Mouse (Mus musculus) midbrain, embryonic 14.5 days (tissue): ENCODE results near the gene Syne3. TPM values are rescaled to one million over a fixed set of nuclear protein-coding genes. Genes with fewer than 3 reads are reported as not detected.
A peak's percentile ranks its signal among the peaks of the same experiment; 100 is the strongest.

ENCODE experiments used
- ATAC-seq: fragments of 200-750 bp; cut with Nextera tagmentation; 2 replicates; pipeline ENCODE4 v1.8.0; 2017; ENCODE audit warnings: moderate number of reproducible peaks, moderate library complexity; ENCODE audit not compliant: low FRiP score, low TSS enrichment
- DNase-seq: peaks from one replicate; pipeline ENCODE4 v3.0.0-alpha.2; 2015
- H3K27ac ChIP-seq: fragments of 300-500 bp; sonication (generic); replicated peaks from 2 replicates; pipeline ENCODE4 v1.5.1; 2014; ENCODE audit warnings: mild to moderate bottlenecking, low read depth, low read length, moderate library complexity
- H3K27me3 ChIP-seq: fragments of 300-500 bp; sonication (generic); 2 replicates; pipeline ENCODE4 v1.6.1; 2014; ENCODE audit warnings: low read length, control low read depth, mixed read lengths; ENCODE audit not compliant: control insufficient read depth, insufficient read depth
- H3K36me3 ChIP-seq: fragments of 300-500 bp; sonication (generic); 2 replicates; pipeline ENCODE4 v1.6.1; 2014; ENCODE audit warnings: low read length, control low read depth; ENCODE audit not compliant: control insufficient read depth, insufficient read depth
- H3K4me1 ChIP-seq: fragments of 300-500 bp; sonication (generic); 2 replicates; pipeline ENCODE4 v1.6.1; 2014; ENCODE audit warnings: mild to moderate bottlenecking, antibody characterized with exemption, low read length, control low read depth; ENCODE audit not compliant: control insufficient read depth, insufficient read depth
- H3K4me2 ChIP-seq: fragments of 300-500 bp; sonication (generic); 2 replicates; pipeline ENCODE4 v1.6.1; 2014; ENCODE audit warnings: mild to moderate bottlenecking, low read length, moderate library complexity
- H3K4me3 ChIP-seq: fragments of 300-500 bp; sonication (generic); replicated peaks from 2 replicates; pipeline ENCODE4 v1.5.1; 2014; ENCODE audit warnings: low read depth, low read length
- H3K9ac ChIP-seq: fragments of 300-500 bp; sonication (generic); replicated peaks from 2 replicates; pipeline ENCODE4 v1.6.1; 2014; ENCODE audit warnings: mild to moderate bottlenecking, low read length, moderate library complexity
- H3K9me3 ChIP-seq: fragments of 300-500 bp; sonication (generic); 2 replicates; pipeline ENCODE4 v1.6.1; 2016; ENCODE audit warnings: low read length, control low read depth, mixed read lengths; ENCODE audit not compliant: control insufficient read depth
- WGBS: fragments of 180-500 bp; shearing (Covaris S2); extraction: QIAGEN DNeasy Blood & Tissue Kit; methylation state at CpG from one replicate; pipeline ENCODE4 v1.1.7; 2014; 5-methylcytosine and 5-hydroxymethylcytosine counted together
- polyA plus RNA-seq: library from polyadenylated mRNA; unstranded; fragments of >200 nt; fragmentation: Nextera tagmentation; extraction: Ambion mirVana; gene quantifications from 2 replicates; pipeline ENCODE4 v1.2.1, GENCODE M21; 2014

Syne3 gene
- polyA plus RNA-seq, 1 experiment from 2014 or later = 0.04 TPM

DNA sequence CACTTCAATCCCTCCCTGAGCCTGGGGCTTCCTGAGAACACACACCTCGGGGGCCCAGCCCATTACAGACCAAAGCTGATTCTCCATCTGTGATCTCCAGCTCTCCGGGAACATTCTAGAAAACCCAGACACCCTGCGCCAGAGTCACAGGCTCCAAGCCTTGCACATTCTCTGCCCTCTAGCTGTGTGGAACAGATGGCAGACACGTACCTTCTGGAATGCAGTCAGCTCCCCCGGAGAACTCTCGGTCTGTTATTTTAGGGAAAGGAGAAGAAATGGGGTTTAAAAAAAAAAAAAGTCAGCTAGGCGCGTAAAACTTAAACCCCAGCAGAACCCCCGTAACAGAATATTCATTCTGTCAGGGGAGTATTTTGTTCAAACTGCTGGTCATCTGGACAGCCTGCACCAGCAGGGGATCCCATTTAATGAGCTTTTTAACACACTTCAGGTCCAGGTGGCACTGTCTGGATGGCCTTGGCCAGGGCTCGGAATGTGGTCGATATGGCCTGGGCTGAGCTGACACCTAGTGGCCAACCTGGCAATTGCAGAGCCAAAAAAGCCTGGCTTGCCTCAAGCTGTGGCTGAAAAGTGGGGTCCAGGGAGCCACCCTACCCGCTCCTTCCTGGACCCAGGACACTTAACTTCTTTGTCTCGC lies 70.1 kb downstream of the Syne3 start:
- H3K9me3 ChIP-seq = no peaks in the 10 kb centered on the region
- no peak overlapping the region for H3K4me2 ChIP-seq
- no peaks in the 10 kb centered on the region for H3K27me3 ChIP-seq
- H3K27ac ChIP-seq = no peak overlapping the region
- DNase-seq (peak; percentile 91), ATAC-seq (peak; percentile 82)
- WGBS = 31% methylated on average over 13 of the region's 13 CpGs
- no peaks in the 10 kb centered on the region for H3K36me3 ChIP-seq
- H3K9ac ChIP-seq = no peak overlapping the region
- no peak overlapping the region for H3K4me3 ChIP-seq
- no peaks in the 10 kb centered on the region for H3K4me1 ChIP-seq

DNA sequence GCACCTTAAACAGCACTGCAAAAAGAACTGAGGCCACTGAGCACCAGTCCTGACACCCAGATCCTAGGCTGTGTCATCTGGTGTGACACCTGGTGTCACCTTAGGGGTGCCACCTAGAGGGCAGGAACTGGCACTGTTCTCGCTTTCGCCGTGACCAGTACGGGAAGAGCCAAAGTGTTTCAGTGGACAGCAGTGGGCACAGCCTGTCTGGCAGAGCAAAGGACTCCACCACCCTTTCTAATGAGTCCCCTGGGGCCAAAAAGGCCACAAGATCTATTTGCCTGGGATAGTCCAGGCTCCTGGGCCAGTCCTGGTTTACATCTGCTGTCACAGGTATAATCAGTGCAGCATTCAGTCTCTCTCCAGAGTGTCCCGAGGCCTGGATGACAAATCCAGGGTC lies 70.7 kb downstream of the Syne3 start:
- Histone ChIP-seq H3K9ac (no peak overlapping the region), H3K36me3 (no peaks in the 10 kb centered on the region), H3K4me3 (no peak overlapping the region), H3K4me1 (no peaks in the 10 kb centered on the region), H3K4me2 (no peak overlapping the region), H3K27ac (no peak overlapping the region), H3K9me3 (no peaks in the 10 kb centered on the region), H3K27me3 (no peaks in the 10 kb centered on the region)
- whole genome bisulfite sequencing = 64% methylated on average over 5 of the region's 5 CpGs
- DNase-seq (no peak), ATAC-seq (no peak)

DNA sequence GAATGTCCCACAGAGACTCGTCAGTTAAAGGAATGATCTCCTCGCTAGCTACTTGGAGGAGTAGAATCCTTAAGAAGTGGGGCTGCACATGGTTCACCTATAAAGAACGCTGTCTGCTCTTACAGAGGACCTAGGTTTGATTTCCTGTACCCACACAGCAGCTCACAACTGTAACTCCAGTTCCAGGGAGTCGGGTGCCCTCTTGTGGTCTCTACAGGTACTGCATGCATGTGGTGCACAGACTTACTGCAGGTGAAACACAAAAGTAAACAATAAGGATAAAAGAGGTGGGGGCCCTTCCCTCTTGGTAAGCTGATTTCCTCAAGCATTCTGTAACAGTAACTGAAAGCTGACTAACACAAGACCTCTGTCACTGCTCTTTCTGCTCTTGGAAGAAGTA lies 73.4 kb downstream of the Syne3 start:
- Histone ChIP-seq H3K9me3 (no peaks in the 10 kb centered on the region), H3K4me1 (no peaks in the 10 kb centered on the region), H3K4me3 (no peak overlapping the region), H3K27me3 (no peaks in the 10 kb centered on the region), H3K9ac (no peak overlapping the region), H3K36me3 (no peaks in the 10 kb centered on the region), H3K27ac (no peak overlapping the region), H3K4me2 (no peak overlapping the region)
- DNase-seq (peak; percentile 47), ATAC-seq (no peak)
- WGBS = 77% methylated on average over 4 of the region's 4 CpGs

- WGBS = 88% methylated on average over 8 of the region's 8 CpGs
- Histone ChIP-seq H3K9ac (no peak overlapping the region), H3K4me3 (no peak overlapping the region), H3K4me2 (no peak overlapping the region), H3K4me1 (no peaks in the 10 kb centered on the region), H3K27me3 (no peaks in the 10 kb centered on the region), H3K36me3 (no peaks in the 10 kb centered on the region), H3K27ac (no peak overlapping the region), H3K9me3 (no peaks in the 10 kb centered on the region)
- ATAC-seq = no peak
- DNase-seq = no peak
Observed at GRCm38 (mm10) chr12:104935144-104935543, 74.5 kb downstream of the Syne3 start.

DNA sequence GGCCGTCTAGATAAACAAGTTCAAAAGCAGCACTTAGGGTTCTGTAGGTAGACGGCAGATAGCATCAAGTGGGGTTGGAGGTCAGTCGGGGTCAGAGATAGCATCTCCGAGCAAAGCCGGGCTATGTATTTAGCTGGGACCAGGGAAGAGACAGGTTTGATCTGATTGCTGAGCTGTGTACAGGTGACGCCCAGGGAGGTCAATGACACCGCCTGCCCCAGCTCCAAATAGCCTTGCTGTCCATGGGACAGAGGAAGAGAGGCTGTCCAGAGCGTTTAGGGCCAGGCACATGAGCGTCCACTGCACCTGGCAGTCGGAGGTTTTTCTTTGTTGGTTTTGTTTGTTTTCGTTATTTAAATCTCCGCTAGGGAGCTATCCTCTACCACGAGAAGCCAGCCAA lies 75.8 kb downstream of the Syne3 start:
- Histone ChIP-seq H3K4me3 (no peak overlapping the region), H3K9me3 (no peaks in the 10 kb centered on the region), H3K27me3 (no peaks in the 10 kb centered on the region), H3K4me1 (no peaks in the 10 kb centered on the region), H3K4me2 (no peak overlapping the region), H3K27ac (no peak overlapping the region), H3K36me3 (no peaks in the 10 kb centered on the region), H3K9ac (no peak overlapping the region)
- 85% methylated on average over 13 of the region's 13 CpGs for WGBS
- no peak for ATAC-seq
- no peak for DNase-seq

GRCm38 (mm10) chr12:104933217-104933616 lies 76.4 kb downstream of the Syne3 start:
- ATAC-seq = no peak
- Histone ChIP-seq H3K9ac (no peak overlapping the region), H3K4me3 (no peak overlapping the region), H3K4me1 (no peaks in the 10 kb centered on the region), H3K4me2 (no peak overlapping the region), H3K9me3 (no peaks in the 10 kb centered on the region), H3K27me3 (no peaks in the 10 kb centered on the region), H3K36me3 (no peaks in the 10 kb centered on the region), H3K27ac (no peak overlapping the region)
- 72% methylated on average over 2 of the region's 2 CpGs for WGBS
- DNase-seq = no peak

DNA sequence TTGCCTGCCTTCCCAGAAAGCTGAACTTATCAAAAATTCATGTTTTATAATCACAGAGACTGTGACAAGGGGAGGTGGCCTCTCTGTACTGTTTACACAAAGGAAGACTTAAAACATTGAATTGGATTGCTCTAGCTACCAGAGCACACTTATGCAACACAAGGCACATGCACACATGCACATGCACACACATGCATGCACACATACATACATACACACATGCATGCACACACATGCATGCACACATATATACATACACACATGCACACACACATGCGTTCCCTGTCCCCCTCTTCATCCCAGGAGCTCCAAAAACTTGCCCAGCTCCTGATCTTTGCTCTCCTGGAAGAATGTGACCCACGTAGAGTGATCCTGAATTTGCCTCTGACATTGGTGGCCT lies 83.8 kb downstream of the Syne3 start:
- no peak overlapping the region for H3K4me2 ChIP-seq
- peak overlapping the region; percentile 58 for H3K27ac ChIP-seq
- H3K27me3 ChIP-seq = no peaks in the 10 kb centered on the region
- H3K4me3 ChIP-seq = no peak overlapping the region
- no peak overlapping the region for H3K9ac ChIP-seq
- 81% methylated on average over 2 of the region's 2 CpGs for WGBS
- H3K36me3 ChIP-seq = no peaks in the 10 kb centered on the region
- no peaks in the 10 kb centered on the region for H3K9me3 ChIP-seq
- ATAC-seq (no peak), DNase-seq (no peak)
- peaks cover 21% of the 10 kb centered on the region for H3K4me1 ChIP-seq

GRCm38 (mm10) chr12:104925035-104925434 lies 84.6 kb downstream of the Syne3 start:
- H3K36me3 ChIP-seq = no peaks in the 10 kb centered on the region
- no peak overlapping the region for H3K4me2 ChIP-seq
- 54% methylated on average over 5 of the region's 5 CpGs for WGBS
- DNase-seq = peak; percentile 50
- no peak for ATAC-seq
- peak overlapping the region; percentile 58 for H3K27ac ChIP-seq
- no peak overlapping the region for H3K9ac ChIP-seq
- H3K4me1 ChIP-seq = peaks cover 21% of the 10 kb centered on the region
- no peak overlapping the region for H3K4me3 ChIP-seq
- no peaks in the 10 kb centered on the region for H3K27me3 ChIP-seq
- no peaks in the 10 kb centered on the region for H3K9me3 ChIP-seq

DNA sequence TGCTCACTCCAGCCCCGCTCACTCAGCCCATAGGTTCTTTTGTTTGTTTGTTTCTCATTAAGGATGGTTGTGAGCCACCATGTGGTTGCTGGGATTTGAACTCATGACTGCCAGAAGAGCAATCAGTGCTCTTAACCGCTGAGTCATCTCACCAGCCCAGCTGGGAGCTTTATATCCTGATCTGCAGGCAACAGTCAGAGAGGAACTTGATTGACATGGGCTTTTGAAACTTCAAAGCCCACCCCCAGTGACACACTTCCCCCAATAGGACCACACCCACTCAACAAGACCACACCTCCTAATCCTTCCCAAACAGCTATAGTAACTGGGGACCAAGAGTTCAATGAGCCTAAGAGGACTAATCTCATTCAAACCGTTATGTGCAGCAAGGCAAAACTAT lies 85.1 kb downstream of the Syne3 start:
- Histone ChIP-seq H3K36me3 (no peaks in the 10 kb centered on the region), H3K27me3 (no peaks in the 10 kb centered on the region), H3K4me2 (no peak overlapping the region), H3K27ac (peak overlapping the region; percentile 58; the same call in 1 of the 2 replicates), H3K9me3 (no peaks in the 10 kb centered on the region), H3K9ac (no peak overlapping the region), H3K4me3 (no peak overlapping the region), H3K4me1 (peaks cover 21% of the 10 kb centered on the region)
- DNase-seq (no peak), ATAC-seq (no peak)
- 69% methylated on average over 3 of the region's 3 CpGs for WGBS
